Mouse (Mus musculus): ENCODE measurements around the gene Uvrag. TPM values are rescaled to one million over a fixed set of nuclear protein-coding genes. Genes with fewer than 3 reads are reported as not detected.

Uvrag gene
- total RNA-seq, 2 experiments from 2014 or later = 47.6 to 68.3 TPM

DNA sequence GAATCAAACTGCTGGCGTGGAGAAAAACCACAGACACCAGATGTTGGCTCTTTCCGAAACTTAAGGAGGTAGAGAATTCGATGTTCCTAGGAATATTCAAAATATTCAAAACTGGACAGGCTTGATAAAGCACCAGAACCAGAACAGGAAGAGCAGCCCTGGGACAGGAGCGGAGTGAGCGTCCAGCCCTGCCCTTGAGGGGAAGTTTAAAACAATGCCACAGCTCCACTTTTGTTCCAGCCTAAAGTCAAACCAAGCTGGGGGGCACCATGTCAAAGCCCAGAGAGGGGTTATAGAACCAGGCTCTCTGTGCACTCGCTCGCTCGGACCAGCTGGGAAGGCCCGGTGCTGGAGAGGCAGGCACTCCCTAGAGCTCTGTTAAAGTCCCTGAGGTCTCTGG is 8.3 kb downstream of the Uvrag start:
- Histone ChIP-seq H3K4me3 (no peak overlapping the region), H3K27ac (peak overlapping the region; percentile 4; the same call in 1 of the 2 replicates)
- TF ChIP-seq CTCF (IDR thresholded peaks at IDR 0.05) = no peak
- intact Hi-C loops (cut with DNase I) = no loop called here
- DNase-seq (ENCODE audit: extremely low spot score in 1 of 2, low spot score in 2 of 2) = no peak

DNA sequence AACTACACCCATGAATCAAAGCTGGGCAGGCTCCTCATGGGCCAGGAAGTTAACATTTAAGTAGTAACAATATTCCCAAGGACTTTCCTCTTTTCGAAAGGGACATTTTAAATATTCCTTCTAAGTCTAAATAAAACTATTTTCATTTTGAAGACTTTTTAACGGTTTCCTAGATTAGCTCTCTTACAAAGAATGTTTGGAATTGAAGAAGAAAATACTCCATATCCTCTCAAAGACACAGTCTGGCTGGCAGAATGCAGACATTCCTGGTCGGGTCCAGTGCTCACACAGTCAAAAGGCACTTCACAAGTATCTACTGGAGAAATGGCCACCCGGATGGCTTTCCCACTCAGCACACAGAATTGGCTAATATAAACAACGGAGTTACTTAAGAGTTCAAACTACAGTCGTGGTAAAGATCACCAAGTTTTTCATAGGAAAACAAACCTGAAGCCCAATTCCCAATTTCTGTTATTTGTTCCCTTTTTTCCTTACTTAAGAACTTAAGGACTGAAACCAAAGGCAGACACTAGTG is 9.1 kb downstream of the Uvrag start:
- no peak for TF ChIP-seq CTCF (IDR thresholded peaks at IDR 0.05)
- no peak overlapping the region for H3K4me3 ChIP-seq
- no peak for DNase-seq (ENCODE audit: extremely low spot score in 1 of 2, low spot score in 2 of 2)
- peak overlapping the region; percentile 24; the same call in 1 of the 2 replicates for H3K27ac ChIP-seq
- intact Hi-C loops (cut with DNase I) = no loop called here

GRCm38 (mm10) chr7:99128965-99129364 is 12.0 kb downstream of the Uvrag start:
- Histone ChIP-seq H3K27ac (no peak overlapping the region), H3K4me3 (no peak overlapping the region)
- DNase-seq (ENCODE audit: extremely low spot score in 1 of 2, low spot score in 2 of 2) = no peak
- intact Hi-C loops (cut with DNase I) = no loop called here
- no peak for TF ChIP-seq CTCF (IDR thresholded peaks at IDR 0.05)

DNA sequence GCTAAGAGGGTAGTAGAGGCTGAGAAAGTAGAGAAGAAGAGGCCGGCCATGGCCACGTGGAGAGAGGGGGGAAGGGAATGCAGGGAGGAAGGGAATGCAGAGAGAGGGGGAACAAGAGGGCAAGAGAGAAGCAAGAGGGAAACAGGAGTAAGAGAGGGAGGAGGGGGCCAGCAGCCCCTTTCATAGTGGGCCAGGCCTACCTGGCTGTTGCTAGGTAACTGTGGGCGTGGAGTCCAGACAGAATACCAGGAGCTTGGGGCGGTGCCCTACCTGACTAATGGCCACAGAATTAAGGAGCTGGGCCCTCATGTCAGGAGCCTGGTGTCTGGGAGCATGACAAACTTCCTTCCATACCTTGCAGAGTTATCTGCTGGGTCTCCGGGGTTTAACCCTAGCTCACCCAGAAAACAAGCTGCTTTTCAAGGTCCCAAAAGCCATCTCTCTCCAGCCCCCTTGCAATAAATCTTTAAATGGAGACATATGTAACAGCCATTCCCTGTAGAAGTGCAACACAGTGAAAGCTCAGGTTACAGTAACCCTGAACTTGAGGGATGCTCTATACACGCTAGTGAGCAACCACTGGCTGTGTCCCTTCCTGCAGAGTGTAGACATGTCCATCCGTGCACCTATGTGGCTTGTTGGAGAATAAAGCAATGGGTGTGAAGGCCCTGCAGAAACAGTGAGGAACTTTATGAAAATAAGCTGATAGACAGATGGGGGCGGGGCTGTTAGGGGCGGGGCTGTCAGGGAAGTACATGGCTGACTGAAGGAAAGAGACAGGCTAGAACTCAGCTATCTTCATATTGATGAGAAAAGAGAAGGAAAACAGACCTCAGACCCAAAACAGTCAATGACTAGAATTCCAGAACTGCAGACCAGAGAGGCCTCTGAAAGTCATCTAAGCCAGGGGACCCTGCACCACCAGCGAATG is 12.7 kb downstream of the Uvrag start:
- TF ChIP-seq CTCF (IDR thresholded peaks at IDR 0.05) = no peak
- Histone ChIP-seq H3K4me3 (no peak overlapping the region), H3K27ac (no peak overlapping the region)
- intact Hi-C loops (cut with DNase I) = no loop called here
- DNase-seq (ENCODE audit: extremely low spot score in 1 of 2, low spot score in 2 of 2) = no peak

DNA sequence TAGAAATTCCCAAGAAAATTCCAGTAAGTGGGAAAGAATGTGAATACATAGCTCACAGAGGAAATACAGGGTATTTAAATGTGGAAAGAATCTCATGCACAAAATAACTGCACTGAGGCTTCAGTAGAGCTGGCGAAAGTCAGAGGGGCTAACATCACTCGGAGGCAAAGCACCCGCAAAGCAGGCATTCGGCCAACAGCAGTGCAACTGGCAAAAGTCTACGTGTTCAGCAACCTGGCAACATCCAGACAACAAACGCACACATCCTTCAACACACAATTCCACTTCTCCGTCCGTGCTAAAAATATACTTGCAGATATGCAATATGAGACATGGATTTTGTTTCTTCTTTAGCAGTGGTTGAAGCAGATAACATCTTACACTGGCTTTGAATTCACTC is 14.9 kb downstream of the Uvrag start:
- H3K4me3 ChIP-seq = no peak overlapping the region
- no peak for DNase-seq (ENCODE audit: extremely low spot score in 1 of 2, low spot score in 2 of 2)
- no peak for TF ChIP-seq CTCF (IDR thresholded peaks at IDR 0.05)
- H3K27ac ChIP-seq = no peak overlapping the region
- intact Hi-C loops (cut with DNase I) = no loop called here

GRCm38 (mm10) chr7:99122651-99123050 is 18.3 kb downstream of the Uvrag start:
- DNase-seq (ENCODE audit: extremely low spot score in 1 of 2, low spot score in 2 of 2) = no peak
- intact Hi-C loops (cut with DNase I) = no loop called here
- no peak overlapping the region for H3K27ac ChIP-seq
- no peak overlapping the region for H3K4me3 ChIP-seq
- TF ChIP-seq CTCF (IDR thresholded peaks at IDR 0.05) = no peak

GRCm38 (mm10) chr7:99120865-99121521 is 19.9 kb downstream of the Uvrag start:
- intact Hi-C loops (cut with DNase I) = no loop called here
- Histone ChIP-seq H3K27ac (no peak overlapping the region), H3K4me3 (no peak overlapping the region)
- TF ChIP-seq CTCF (IDR thresholded peaks at IDR 0.05) = no peak
- DNase-seq (ENCODE audit: extremely low spot score in 1 of 2, low spot score in 2 of 2) = no peak

GRCm38 (mm10) chr7:99120082-99120481 is 20.9 kb downstream of the Uvrag start:
- no peak for TF ChIP-seq CTCF (IDR thresholded peaks at IDR 0.05)
- H3K27ac ChIP-seq = no peak overlapping the region
- intact Hi-C loops (cut with DNase I) = no loop called here
- DNase-seq (ENCODE audit: extremely low spot score in 1 of 2, low spot score in 2 of 2) = no peak
- H3K4me3 ChIP-seq = no peak overlapping the region

GRCm38 (mm10) chr7:99116781-99117180 is 24.2 kb downstream of the Uvrag start:
- no peak for TF ChIP-seq CTCF (IDR thresholded peaks at IDR 0.05)
- H3K27ac ChIP-seq = no peak overlapping the region
- intact Hi-C loops (cut with DNase I) = no loop called here
- H3K4me3 ChIP-seq = no peak overlapping the region
- DNase-seq (ENCODE audit: extremely low spot score in 1 of 2, low spot score in 2 of 2) = no peak

DNA sequence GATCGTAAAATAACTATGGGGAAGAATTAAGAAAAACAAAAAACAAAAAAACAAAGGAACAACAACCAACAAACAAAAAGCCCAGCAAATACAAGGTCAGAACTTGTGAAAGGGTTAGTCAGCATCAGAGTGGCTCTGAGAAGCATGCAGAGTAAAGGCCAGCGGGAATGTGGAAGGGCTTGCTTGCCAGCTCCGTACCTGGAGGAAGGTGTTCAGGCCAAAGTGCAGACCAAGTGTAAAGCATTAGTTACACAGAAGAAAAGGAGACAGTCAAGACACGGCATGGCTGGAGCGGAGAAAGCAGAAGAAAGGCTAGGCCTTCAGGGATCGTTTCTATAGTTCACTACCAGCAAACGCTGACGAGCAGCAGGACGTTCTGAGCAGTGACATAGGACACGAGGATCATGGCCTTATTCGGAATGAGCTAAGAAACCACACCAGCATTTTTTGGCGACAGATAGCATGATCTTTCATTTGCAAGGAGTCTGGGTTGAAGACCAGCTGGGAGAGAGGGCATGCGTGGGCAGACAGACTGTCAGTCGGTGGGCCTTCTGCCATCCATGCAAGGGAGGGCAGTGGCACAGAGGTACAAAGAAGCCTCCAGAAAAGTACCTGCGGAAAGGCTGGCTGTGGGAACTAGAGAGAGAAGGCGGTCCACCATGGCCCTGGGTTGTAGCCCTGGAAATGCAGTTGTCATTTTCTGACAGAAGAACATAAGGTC is 26.8 kb downstream of the Uvrag start:
- no peak overlapping the region for H3K27ac ChIP-seq
- intact Hi-C loops (cut with DNase I) = no loop called here
- no peak for TF ChIP-seq CTCF (IDR thresholded peaks at IDR 0.05)
- DNase-seq (ENCODE audit: extremely low spot score in 1 of 2, low spot score in 2 of 2) = no peak
- no peak overlapping the region for H3K4me3 ChIP-seq

DNA sequence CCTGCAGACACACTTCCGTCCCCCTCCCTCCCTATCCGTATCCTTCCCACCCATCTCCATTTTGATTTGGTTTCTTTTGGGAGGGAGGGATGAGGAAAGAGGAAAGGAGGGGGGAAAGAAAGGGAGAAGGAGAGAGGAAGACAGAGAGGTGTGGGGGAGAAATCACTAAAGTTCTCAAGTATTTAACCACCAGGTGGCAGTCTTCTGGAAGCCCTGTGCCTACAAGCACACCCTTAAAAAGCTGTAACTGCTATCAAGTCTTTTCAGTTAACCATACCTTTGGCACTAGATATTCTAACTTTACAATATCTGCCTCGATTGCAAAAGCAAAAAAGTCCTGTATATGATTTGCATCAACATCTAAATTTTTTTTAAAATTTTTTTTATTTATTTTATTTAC is 33.4 kb downstream of the Uvrag start:
- no peak for DNase-seq (ENCODE audit: extremely low spot score in 1 of 2, low spot score in 2 of 2)
- H3K4me3 ChIP-seq = no peak overlapping the region
- intact Hi-C loops (cut with DNase I) = loop anchor here (1.0 to 5.0 kb wide), 3 partner anchors 35 to 345 kb away; partner anchors contain the start of gene Uvrag

More for the DNA sequence above, 33.4 kb downstream of the Uvrag start:
- H3K27ac ChIP-seq = no peak overlapping the region
- TF ChIP-seq CTCF (IDR thresholded peaks at IDR 0.05) = peak; percentile 75

All from left cerebral cortex, adult 2 months (tissue).